Mouse (Mus musculus) 3T3-L1 (cell line): ENCODE results near the gene Ccrl2.

ENCODE experiments used
- DNase-seq: peaks from one replicate; pipeline ENCODE4 v3.0.0-alpha.2; 2015; ENCODE audit warnings: low read depth, low spot score

The Ccrl2 gene

GRCm38 (mm10) chr9:111058943-111059556, 1.7 kb upstream of the Ccrl2 start:
- DNase-seq: no peak

- no peak for DNase-seq
Measured at GRCm38 (mm10) chr9:111057544-111058370, 438 bp upstream of the Ccrl2 start.

GRCm38 (mm10) chr9:111056519-111056797, 861 bp downstream of the Ccrl2 start:
- DNase-seq: no peak

- DNase-seq: no peak
Measured at GRCm38 (mm10) chr9:111055800-111056518, 1.4 kb downstream of the Ccrl2 start.

- DNase-seq: no peak
Measured at GRCm38 (mm10) chr9:111054923-111055322, 2.4 kb downstream of the Ccrl2 start.

GRCm38 (mm10) chr9:111048452-111048851, 8.9 kb downstream of the Ccrl2 start:
- no peak for DNase-seq

GRCm38 (mm10) chr9:111047266-111047665, 10.1 kb downstream of the Ccrl2 start:
- no peak for DNase-seq

- no peak for DNase-seq
Measured at GRCm38 (mm10) chr9:111046222-111046621, 11.1 kb downstream of the Ccrl2 start.

- DNase-seq: no peak
Measured at GRCm38 (mm10) chr9:111042266-111042665, 15.1 kb downstream of the Ccrl2 start.

- DNase-seq: no peak
Measured at GRCm38 (mm10) chr9:111039966-111040365, 17.4 kb downstream of the Ccrl2 start.

- no peak for DNase-seq
Measured at GRCm38 (mm10) chr9:111033717-111034116, 23.6 kb downstream of the Ccrl2 start.

GRCm38 (mm10) chr9:111026791-111027190, 30.5 kb downstream of the Ccrl2 start:
- DNase-seq: no peak

- DNase-seq: no peak
Measured at GRCm38 (mm10) chr9:111019022-111019421, 38.3 kb downstream of the Ccrl2 start, which contains the start of gene Ltf. TSS of gene Ltf (plus strand) at chr9:111019271.

GRCm38 (mm10) chr9:111015658-111016057, 41.7 kb downstream of the Ccrl2 start:
- peak; percentile 18 for DNase-seq

- no peak for DNase-seq
Measured at GRCm38 (mm10) chr9:111012041-111012440, 45.3 kb downstream of the Ccrl2 start.

- DNase-seq: no peak
Measured at GRCm38 (mm10) chr9:111011550-111011949, 45.8 kb downstream of the Ccrl2 start.

- no peak for DNase-seq
Measured at GRCm38 (mm10) chr9:111009763-111010162, 47.6 kb downstream of the Ccrl2 start.

GRCm38 (mm10) chr9:111006544-111006943, 50.8 kb downstream of the Ccrl2 start:
- DNase-seq: no peak
